Mouse (Mus musculus): ENCODE measurements around the gene Chst14. TPM values are rescaled to one million over a fixed set of nuclear protein-coding genes. Genes with fewer than 3 reads are reported as not detected.

Gene Chst14
- total RNA-seq, 2 experiments from 2014 or later, result 2.3 to 2.5 TPM

GRCm38 (mm10) chr2:118949699-118950098, 23.4 kb downstream of the Chst14 start:
- intact Hi-C loops (cut with DNase I), result no loop called here
- DNase-seq (ENCODE audit: low spot score in 2 of 2), result no peak

- intact Hi-C loops (cut with DNase I), result no loop called here
- DNase-seq (ENCODE audit: low spot score in 2 of 2), result no peak
Observed at GRCm38 (mm10) chr2:118956497-118956896, 30.2 kb downstream of the Chst14 start.

- intact Hi-C loops (cut with DNase I), result no loop called here
Observed at GRCm38 (mm10) chr2:118959644-118960043, 33.3 kb downstream of the Chst14 start.

GRCm38 (mm10) chr2:118960413-118960812, 34.1 kb downstream of the Chst14 start:
- intact Hi-C loops (cut with DNase I), result no loop called here
- DNase-seq (ENCODE audit: low spot score in 2 of 2), result no peak

More at GRCm38 (mm10) chr2:118959644-118960043, 33.3 kb downstream of the Chst14 start:
- no peak for DNase-seq (ENCODE audit: low spot score in 2 of 2)

- intact Hi-C loops (cut with DNase I), result no loop called here
- DNase-seq (ENCODE audit: low spot score in 2 of 2), result no peak
Observed at GRCm38 (mm10) chr2:118961546-118961945, 35.2 kb downstream of the Chst14 start.

- DNase-seq (ENCODE audit: low spot score in 2 of 2), result no peak
- intact Hi-C loops (cut with DNase I), result no loop called here
Observed at GRCm38 (mm10) chr2:118963007-118963675, 36.8 kb downstream of the Chst14 start.

GRCm38 (mm10) chr2:118963676-118964012, 37.3 kb downstream of the Chst14 start:
- DNase-seq (ENCODE audit: low spot score in 2 of 2), result no peak
- intact Hi-C loops (cut with DNase I), result no loop called here

- intact Hi-C loops (cut with DNase I), result no loop called here
- no peak for DNase-seq (ENCODE audit: low spot score in 2 of 2)
Observed at GRCm38 (mm10) chr2:118969585-118970147, 43.4 kb downstream of the Chst14 start.

GRCm38 (mm10) chr2:118972048-118972447, 45.8 kb downstream of the Chst14 start:
- no peak for DNase-seq (ENCODE audit: low spot score in 2 of 2)
- intact Hi-C loops (cut with DNase I), result no loop called here

- DNase-seq (ENCODE audit: low spot score in 2 of 2), result peak; percentile 79 to 82
- intact Hi-C loops (cut with DNase I), result no loop called here
Observed at GRCm38 (mm10) chr2:118972687-118973376, 46.5 kb downstream of the Chst14 start.

- peak in 1 of 2 experiments; percentile 18 for DNase-seq (ENCODE audit: low spot score in 2 of 2)
- intact Hi-C loops (cut with DNase I), result loop anchor here (2.0 kb wide), 2 partner anchors 73 to 79 kb away; no protein-coding TSS in a partner anchor
Observed at GRCm38 (mm10) chr2:118975855-118976254, 49.6 kb downstream of the Chst14 start.

- peak; percentile 81 to 84 for DNase-seq (ENCODE audit: low spot score in 2 of 2)
- intact Hi-C loops (cut with DNase I), result loop anchor here (2.0 kb wide), 1 partner anchor 74 kb away; no protein-coding TSS in a partner anchor
Observed at GRCm38 (mm10) chr2:118976282-118976929, 50.1 kb downstream of the Chst14 start.

- intact Hi-C loops (cut with DNase I), result loop anchor here (2.0 kb wide), 1 partner anchor 74 kb away; no protein-coding TSS in a partner anchor
- DNase-seq (ENCODE audit: low spot score in 2 of 2), result no peak
Observed at GRCm38 (mm10) chr2:118976941-118977340, 50.6 kb downstream of the Chst14 start.

- intact Hi-C loops (cut with DNase I), result no loop called here
- DNase-seq (ENCODE audit: low spot score in 2 of 2), result no peak
Observed at GRCm38 (mm10) chr2:118978064-118978463, 51.8 kb downstream of the Chst14 start.

Other genes with a start within 250 kb of the Chst14 start
- gene Ankrd63, start 222.5 kb upstream of the Chst14 start, total RNA-seq (2021), result 10 to 100 TPM; 22.4 to 34.4 TPM
- gene Plcb2, start 198.1 kb upstream of the Chst14 start, total RNA-seq (2021), result 1 to 10 TPM; 2.1 to 2.6 TPM
- gene Inafm2, start 180.7 kb upstream of the Chst14 start, total RNA-seq (2021), result 10 to 100 TPM; 38.3 to 39.7 TPM
- gene Ccdc9b, start 163.8 kb upstream of the Chst14 start, total RNA-seq (2021), result 1 to 10 TPM; 3.7 to 3.8 TPM
- gene Phgr1, start 153.7 kb upstream of the Chst14 start, total RNA-seq (2021), result not detected
- gene Disp2, start 146.8 kb upstream of the Chst14 start, total RNA-seq (2021), result 100 to 1,000 TPM; 186 to 188 TPM
- 1 to 10 TPM in 1 of 2 experiments, under 1 TPM in 1; 0.94 to 2.2 TPM for gene Knstrn, start 112.5 kb upstream of the Chst14 start, total RNA-seq (2021)
- 10 to 100 TPM; 57.3 to 70.7 TPM for gene Ivd, start 64.5 kb upstream of the Chst14 start, total RNA-seq (2021)
- gene Bahd1, start 26.1 kb upstream of the Chst14 start, total RNA-seq (2021), result 10 to 100 TPM; 38.8 to 41.9 TPM
- 10 to 100 TPM; 50.5 to 51.0 TPM for gene Ccdc32, start 102.9 kb downstream of the Chst14 start, total RNA-seq (2021)
- gene Rpusd2, start 108.3 kb downstream of the Chst14 start, total RNA-seq (2021), result 1 to 10 TPM; 7.6 to 7.7 TPM
- gene Knl1, start 120.6 kb downstream of the Chst14 start, total RNA-seq (2021), result under 1 TPM; 0.23 to 0.43 TPM
- gene Rad51, start 186.3 kb downstream of the Chst14 start, total RNA-seq (2021), result under 1 TPM; 0.46 to 0.94 TPM
- gene Rmdn3, start 230.5 kb downstream of the Chst14 start, total RNA-seq (2021), result 10 to 100 TPM; 56.5 to 62.4 TPM
- gene Gchfr, start 241.3 kb downstream of the Chst14 start, total RNA-seq (2021), result not detected
- gene Gm14137, start 248.0 kb downstream of the Chst14 start, total RNA-seq (2021), result not detected

Data from left cerebral cortex, postnatal 25 days (tissue).